Mouse (Mus musculus) kidney, postnatal 0 days (tissue): ENCODE measurements at regions not wholly inside any gene's neighbourhood (a gene's known extent, or its start where the extent isn't known, plus 50 kb on each side); places are given as distances from the start of the nearest gene placed in this dataset.

Experiments used
- ATAC-seq: fragments of 200-750 bp; cut with Nextera tagmentation; replicated peaks from 2 replicates; pipeline ENCODE4 v1.8.0; 2017; ENCODE audit warnings: low read depth, moderate number of reproducible peaks, moderate TSS enrichment, moderate library complexity; ENCODE audit not compliant: low FRiP score
- DNase-seq: peaks from one replicate; pipeline ENCODE4 v3.0.0-alpha.2; 2016; ENCODE audit warnings: low spot score
- H3K27ac ChIP-seq: fragments of 300-500 bp; sonication (generic); 2 replicates; pipeline ENCODE4 v1.5.1; 2014; ENCODE audit warnings: mild to moderate bottlenecking
- H3K27me3 ChIP-seq: fragments of 300-500 bp; sonication (generic); 2 replicates; pipeline ENCODE4 v1.6.1; 2014; ENCODE audit warnings: low read length, mixed read lengths; ENCODE audit not compliant: insufficient read depth
- H3K36me3 ChIP-seq: fragments of 300-500 bp; sonication (generic); 2 replicates; pipeline ENCODE4 v1.6.1; 2014; ENCODE audit warnings: low read length, mixed read lengths; ENCODE audit not compliant: insufficient read depth
- H3K4me1 ChIP-seq: fragments of 300-500 bp; sonication (generic); replicated peaks from 2 replicates; pipeline ENCODE4 v1.6.1; 2014; ENCODE audit warnings: antibody characterized with exemption, low read length, mixed read lengths; ENCODE audit not compliant: insufficient read depth
- H3K4me2 ChIP-seq: fragments of 300-500 bp; sonication (generic); 2 replicates; pipeline ENCODE4 v1.6.1; 2014; ENCODE audit warnings: mild to moderate bottlenecking, low read length, moderate library complexity, mixed read lengths
- H3K4me3 ChIP-seq: fragments of 300-500 bp; sonication (generic); replicated peaks from 2 replicates; pipeline ENCODE4 v1.5.1; 2014; ENCODE audit warnings: low read depth, low read length
- H3K9ac ChIP-seq: fragments of 300-500 bp; sonication (generic); 2 replicates; pipeline ENCODE4 v1.6.1; 2014; ENCODE audit warnings: low read depth, low read length
- H3K9me3 ChIP-seq: fragments of 300-500 bp; sonication (generic); replicated peaks from 2 replicates; pipeline ENCODE4 v1.6.1; 2016; ENCODE audit warnings: low read length, inconsistent platforms, mixed read lengths
- CTCF ChIP-seq: IDR thresholded peaks from 2 replicates; pipeline ENCODE4 v1.5.1; 2016; ENCODE audit warnings: antibody characterized with exemption, low read depth, mild to moderate bottlenecking, moderate library complexity
- WGBS: fragments of 180-500 bp; shearing (Covaris S2); extraction: QIAGEN DNeasy Blood & Tissue Kit; methylation state at CpG from one replicate; pipeline ENCODE4 v1.1.7; 2014; 5-methylcytosine and 5-hydroxymethylcytosine counted together

DNA sequence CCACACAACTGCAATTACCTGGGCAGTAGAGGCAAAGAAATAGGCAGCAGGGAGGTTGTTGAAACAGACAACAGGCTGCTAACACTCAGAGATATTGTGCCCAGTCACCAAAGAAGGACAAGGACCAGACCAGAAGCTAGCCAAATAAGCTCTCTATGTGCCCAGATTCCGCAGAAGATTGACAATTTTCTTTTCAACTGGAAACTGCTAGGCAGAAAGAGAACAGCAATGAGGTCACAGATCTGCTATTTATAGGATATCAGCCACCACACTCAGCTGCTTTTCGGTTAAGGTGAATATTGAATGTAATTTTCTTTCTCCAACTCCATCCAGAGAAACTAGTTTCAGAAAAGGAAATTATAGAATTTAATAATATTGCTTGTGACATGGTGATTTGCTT lies 486.3 kb upstream of the Cited2 start:
- no peak for DNase-seq
- no peak overlapping the region for H3K27ac ChIP-seq
- no peak overlapping the region for H3K4me2 ChIP-seq
- TF ChIP-seq CTCF = no peak
- no peaks in the 10 kb centered on the region for H3K27me3 ChIP-seq
- 0 out of 2 replicates have a peak, but pooled peaks cover 5% of the 10 kb centered on the region for H3K4me1 ChIP-seq
- no peak overlapping the region for H3K4me3 ChIP-seq
- 68% methylated on average over 2 of the region's 2 CpGs for WGBS
- H3K9ac ChIP-seq = no peak overlapping the region
- no peaks in the 10 kb centered on the region for H3K36me3 ChIP-seq
- no peaks in the 10 kb centered on the region for H3K9me3 ChIP-seq
- ATAC-seq = no peak

DNA sequence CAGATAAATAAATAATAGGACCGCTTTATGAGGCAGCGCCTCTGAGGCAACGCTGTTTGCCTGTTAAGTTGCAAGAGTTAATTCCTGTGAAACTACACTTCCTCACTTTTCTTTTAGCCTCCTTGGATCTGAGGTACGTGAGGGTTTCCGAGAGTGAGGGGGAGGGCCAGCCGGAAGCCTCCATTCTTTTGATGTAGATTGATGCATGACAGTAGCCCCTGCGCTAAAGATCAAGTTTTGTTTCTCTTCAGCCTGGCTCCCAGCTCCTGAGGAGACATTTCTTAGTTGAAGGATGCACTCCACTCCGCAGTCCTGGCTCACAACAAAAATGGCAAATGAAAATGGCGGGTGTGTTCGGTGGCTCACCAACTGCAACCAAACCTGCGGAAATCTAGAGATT lies 485.6 kb upstream of the Cited2 start:
- no peak overlapping the region for H3K4me3 ChIP-seq
- DNase-seq (peak; percentile 49), ATAC-seq (0 out of 2 replicates have a peak, but pooled peaks have one; percentile 36)
- H3K27ac ChIP-seq = no peak overlapping the region
- TF ChIP-seq CTCF = no peak
- H3K9me3 ChIP-seq = no peaks in the 10 kb centered on the region
- no peaks in the 10 kb centered on the region for H3K36me3 ChIP-seq
- H3K4me2 ChIP-seq = peak overlapping the region; percentile 27
- no peaks in the 10 kb centered on the region for H3K27me3 ChIP-seq
- H3K4me1 ChIP-seq = 0 out of 2 replicates have a peak, but pooled peaks cover 5% of the 10 kb centered on the region
- 25% methylated on average over 11 of the region's 11 CpGs for WGBS
- H3K9ac ChIP-seq = no peak overlapping the region

DNA sequence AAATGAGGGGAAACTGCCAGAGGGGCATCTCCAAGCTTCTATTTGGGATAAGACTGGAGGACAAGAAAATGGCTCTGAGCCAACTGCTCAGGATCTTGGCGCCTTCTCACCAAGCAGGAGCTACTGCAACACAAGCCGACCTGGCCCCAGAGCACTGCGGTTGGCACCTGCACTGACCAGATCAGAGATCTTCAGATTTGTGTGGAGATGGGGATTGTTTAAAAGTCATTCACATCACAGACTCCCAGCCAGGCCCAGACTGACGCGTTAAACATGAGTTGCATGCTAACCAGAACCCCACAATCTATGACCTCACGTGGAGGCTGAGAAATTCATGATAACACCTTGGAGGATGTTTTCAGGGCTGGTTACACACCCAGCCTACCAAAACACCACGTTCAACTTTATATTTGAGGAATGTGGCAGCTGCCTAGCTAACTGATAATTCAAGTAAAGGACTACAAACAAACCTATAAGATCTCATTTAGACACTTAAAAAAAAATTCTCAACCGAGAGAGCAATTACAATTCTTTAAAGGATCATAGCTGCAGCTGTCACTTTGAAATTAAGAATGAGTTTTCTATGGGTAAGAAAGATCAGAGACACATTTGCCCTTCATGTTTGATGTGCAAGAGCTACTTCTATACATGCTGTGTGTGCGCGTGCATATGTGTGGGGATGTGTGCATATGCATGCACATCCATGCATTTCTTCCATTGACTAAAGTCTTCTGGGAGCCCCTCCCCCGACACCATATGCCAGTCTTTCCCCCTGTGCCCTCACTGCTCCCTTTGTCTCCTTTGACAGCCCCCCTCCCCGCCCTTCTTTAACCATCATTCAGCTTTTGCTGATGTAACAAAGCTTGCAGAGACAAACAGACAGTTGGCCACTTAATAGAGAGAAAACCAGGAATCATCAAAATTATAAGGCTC lies 484.8 kb upstream of the Cited2 start:
- Histone ChIP-seq H3K4me2 (peak overlapping the region; percentile 27; the same call in 1 of the 2 replicates), H3K27me3 (no peaks in the 10 kb centered on the region), H3K9me3 (no peaks in the 10 kb centered on the region), H3K4me3 (no peak overlapping the region), H3K4me1 (0 out of 2 replicates have a peak, but pooled peaks cover 5% of the 10 kb centered on the region), H3K27ac (no peak overlapping the region), H3K9ac (no peak overlapping the region), H3K36me3 (no peaks in the 10 kb centered on the region)
- 72% methylated on average over 12 of the region's 12 CpGs for WGBS
- ATAC-seq (no peak), DNase-seq (no peak)
- TF ChIP-seq CTCF = no peak

DNA sequence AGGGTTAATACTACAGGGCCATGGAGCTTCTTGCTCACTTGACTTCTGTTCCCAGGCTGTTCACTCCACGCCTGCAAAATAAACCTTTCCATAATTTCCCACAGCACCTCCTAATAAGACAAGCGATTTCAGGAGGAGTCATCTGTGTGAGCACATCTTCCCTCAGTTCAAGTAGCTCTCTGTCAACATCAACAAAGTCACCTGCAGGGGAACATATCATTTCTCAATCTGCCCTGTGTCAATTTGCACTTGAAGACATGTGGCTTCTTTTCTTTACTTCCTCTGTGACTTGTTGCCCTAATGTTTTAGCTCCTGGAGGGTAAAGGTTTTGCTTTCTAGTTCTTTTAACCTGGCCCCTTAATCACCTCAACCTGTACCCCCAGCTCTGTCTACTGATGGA lies 474.7 kb upstream of the Cited2 start:
- TF ChIP-seq CTCF = no peak
- WGBS = 34% methylated on average over 2 of the region's 2 CpGs
- no peak for ATAC-seq

DNA sequence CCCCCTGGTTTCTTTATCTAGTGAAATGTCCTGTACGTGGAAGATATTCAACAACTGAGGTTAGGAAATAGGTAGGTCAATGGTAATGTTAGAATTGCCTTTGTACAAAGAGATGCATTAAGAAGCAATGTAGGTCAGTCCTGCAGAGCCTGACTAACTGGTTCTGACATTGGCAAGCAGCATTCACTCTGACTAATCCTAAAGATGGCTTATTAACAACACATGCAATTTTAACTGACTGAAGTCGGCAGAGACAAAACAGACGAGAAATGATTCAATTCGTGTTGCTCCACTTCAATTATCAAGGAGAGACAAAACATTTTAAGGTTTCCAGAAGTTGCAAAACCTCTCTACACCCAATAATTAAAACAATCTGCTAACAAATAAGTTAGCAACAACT lies 470.0 kb upstream of the Cited2 start:
- Histone ChIP-seq H3K9ac (no peak overlapping the region), H3K36me3 (no peaks in the 10 kb centered on the region), H3K9me3 (no peaks in the 10 kb centered on the region), H3K27me3 (no peaks in the 10 kb centered on the region), H3K27ac (no peak overlapping the region), H3K4me1 (no peaks in the 10 kb centered on the region), H3K4me3 (no peak overlapping the region), H3K4me2 (no peak overlapping the region)
- ATAC-seq = no peak
- no peak for DNase-seq
- TF ChIP-seq CTCF = no peak
- 63% methylated on average over 4 of the region's 4 CpGs for WGBS

More for the DNA sequence above, 474.7 kb upstream of the Cited2 start:
- Histone ChIP-seq H3K27ac (no peak overlapping the region), H3K36me3 (no peaks in the 10 kb centered on the region), H3K4me1 (no peaks in the 10 kb centered on the region), H3K27me3 (no peaks in the 10 kb centered on the region), H3K4me2 (no peak overlapping the region), H3K9me3 (no peaks in the 10 kb centered on the region), H3K4me3 (no peak overlapping the region), H3K9ac (no peak overlapping the region)
- DNase-seq = no peak

DNA sequence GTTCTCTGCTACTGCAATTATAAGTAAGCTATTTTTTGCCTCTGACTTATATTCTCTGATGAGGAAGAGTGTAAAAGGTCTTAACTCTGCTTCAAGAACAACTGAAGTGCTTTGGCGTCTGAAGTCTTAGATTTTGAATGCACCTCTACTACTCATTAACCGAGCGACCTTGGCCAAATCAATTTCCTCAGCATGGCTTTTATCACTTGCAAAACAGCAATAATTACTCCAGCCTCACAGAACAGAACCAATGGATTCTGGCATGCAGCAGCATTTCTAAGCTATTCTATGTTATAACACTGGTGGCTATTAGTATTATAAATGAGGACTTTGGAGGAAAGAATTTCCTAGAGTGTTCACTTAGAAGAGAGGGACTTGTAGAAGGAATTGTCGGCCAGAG lies 462.9 kb upstream of the Cited2 start:
- Histone ChIP-seq H3K4me3 (no peak overlapping the region), H3K9ac (no peak overlapping the region), H3K4me1 (0 out of 2 replicates have a peak, but pooled peaks cover 4% of the 10 kb centered on the region), H3K4me2 (no peak overlapping the region), H3K27me3 (no peaks in the 10 kb centered on the region), H3K27ac (peak overlapping the region; percentile 57), H3K36me3 (no peaks in the 10 kb centered on the region), H3K9me3 (no peaks in the 10 kb centered on the region)
- ATAC-seq = 0 out of 2 replicates have a peak, but pooled peaks have one; percentile 7
- WGBS = 37% methylated on average over 4 of the region's 4 CpGs
- TF ChIP-seq CTCF = no peak
- DNase-seq = no peak
